Mouse (Mus musculus) lung, adult 2 months (tissue): ENCODE results near the gene Hps4.

Experiments used
- CTCF ChIP-seq: fragments of 200-500 bp; IDR thresholded peaks from 2 replicates; pipeline ENCODE4 v1.5.1; 2011; ENCODE audit warnings: mild to moderate bottlenecking, low read length, control low read depth; ENCODE audit not compliant: insufficient read depth
- POLR2A ChIP-seq: fragments of 200-500 bp; IDR thresholded peaks from 2 replicates; pipeline ENCODE4 v1.6.1; 2011; ENCODE audit warnings: low read depth, mild to moderate bottlenecking, control low read depth, low read length, borderline replicate concordance; ENCODE audit errors: extremely low read depth

GRCm38 (mm10) chr5:112391676-112392323 is 48.9 kb downstream of the Hps4 start:
- TF ChIP-seq CTCF (no peak), POLR2A (no peak)
